Mouse (Mus musculus): ENCODE measurements around the gene Rbm33. TPM values are rescaled to one million over a fixed set of nuclear protein-coding genes. Genes with fewer than 3 reads are reported as not detected.

Gene Rbm33
- total RNA-seq, 2 experiments from 2014 or later: 32.2 to 37.0 TPM

GRCm38 (mm10) chr5:28461376-28461775 is 144.5 kb downstream of the Rbm33 start:
- DNase-seq (ENCODE audit: low spot score): no peak

GRCm38 (mm10) chr5:28462741-28463590 is 146.0 kb downstream of the Rbm33 start:
- no peak for DNase-seq (ENCODE audit: low spot score)

GRCm38 (mm10) chr5:28463656-28464055 is 146.7 kb downstream of the Rbm33 start:
- DNase-seq (ENCODE audit: low spot score): no peak

- DNase-seq (ENCODE audit: low spot score): no peak
Observed at GRCm38 (mm10) chr5:28464361-28465098, 147.6 kb downstream of the Rbm33 start.

GRCm38 (mm10) chr5:28465099-28465406 is 148.1 kb downstream of the Rbm33 start:
- DNase-seq (ENCODE audit: low spot score): no peak

GRCm38 (mm10) chr5:28465526-28465925 is 148.6 kb downstream of the Rbm33 start:
- no peak for DNase-seq (ENCODE audit: low spot score)

GRCm38 (mm10) chr5:28466351-28466750 is 149.4 kb downstream of the Rbm33 start:
- DNase-seq (ENCODE audit: low spot score): no peak

GRCm38 (mm10) chr5:28466760-28467306 is 149.9 kb downstream of the Rbm33 start, which contains the start of gene Shh:
TSS of gene Shh (minus strand) at chr5:28467256.
- DNase-seq (ENCODE audit: low spot score): no peak

Other genes starting within 250 kb of the Rbm33 start
- 10 to 100 TPM in 1 of 2 experiments, 1 to 10 TPM in 1; 8.4 to 11.4 TPM for gene Insig1, start 245.8 kb upstream of the Rbm33 start, total RNA-seq (2021)
- under 1 TPM; 0.21 to 0.23 TPM for gene En2, start 151.4 kb upstream of the Rbm33 start, total RNA-seq (2021)
- not detected for gene Cnpy1, start 71.3 kb upstream of the Rbm33 start, total RNA-seq (2021)
- gene Shh, start 150.1 kb downstream of the Rbm33 start, total RNA-seq (2021): not detected

Measured in gastrocnemius, adult 18-20 months (tissue).